Mouse (Mus musculus) stomach, embryonic 14.5 days (tissue): Measurements from ENCODE around the gene Teddm1b. TPM values are rescaled to one million over a fixed set of nuclear protein-coding genes. Genes with fewer than 3 reads are reported as not detected.
"Not testable (repeated sequence)": the region's sequence is repeated elsewhere in the genome, so short reads cannot be mapped to it uniquely, and the experiment has no call there.

ENCODE experiments used
- ATAC-seq: fragments of 200-750 bp; cut with Nextera tagmentation; 2 replicates; pipeline ENCODE4 v1.8.0; 2017; ENCODE audit warnings: low read depth, moderate TSS enrichment; ENCODE audit not compliant: insufficient number of reproducible peaks, insufficient read depth, low FRiP score
- H3K27ac ChIP-seq: fragments of 300-500 bp; sonication (generic); 2 replicates; pipeline ENCODE4 v1.5.1; 2014; ENCODE audit warnings: mild to moderate bottlenecking, low read length, moderate library complexity, mixed read lengths
- H3K27me3 ChIP-seq: fragments of 300-500 bp; sonication (generic); 2 replicates; pipeline ENCODE4 v1.6.1; 2014; ENCODE audit warnings: low read length, control low read depth, mixed read lengths; ENCODE audit not compliant: control insufficient read depth, insufficient read depth
- H3K36me3 ChIP-seq: fragments of 300-500 bp; sonication (generic); 2 replicates; pipeline ENCODE4 v1.6.1; 2014; ENCODE audit warnings: mild to moderate bottlenecking, control low read depth, low read length, moderate library complexity, mixed read lengths; ENCODE audit not compliant: control insufficient read depth, insufficient read depth
- H3K4me1 ChIP-seq: fragments of 300-500 bp; sonication (generic); 2 replicates; pipeline ENCODE4 v1.6.1; 2014; ENCODE audit warnings: low read length, control low read depth, mixed read lengths; ENCODE audit not compliant: control insufficient read depth, insufficient read depth
- H3K4me2 ChIP-seq: fragments of 300-500 bp; sonication (generic); replicated peaks from 2 replicates; pipeline ENCODE4 v1.6.1; 2014; ENCODE audit warnings: low read depth, low read length, control low read depth
- H3K4me3 ChIP-seq: fragments of 300-500 bp; sonication (generic); 2 replicates; pipeline ENCODE4 v1.5.1; 2014; ENCODE audit warnings: low read depth, low read length, control low read depth
- H3K9ac ChIP-seq: fragments of 300-500 bp; sonication (generic); replicated peaks from 2 replicates; pipeline ENCODE4 v1.6.1; 2014; ENCODE audit warnings: low read depth, mild to moderate bottlenecking, control low read depth, low read length, moderate library complexity, mixed read lengths
- H3K9me3 ChIP-seq: fragments of 300-500 bp; sonication (generic); 2 replicates; pipeline ENCODE4 v1.6.1; 2016; ENCODE audit warnings: low read depth, low read length, control low read depth; ENCODE audit not compliant: control insufficient read depth
- WGBS: fragments of 180-500 bp; shearing (Covaris S2); extraction: QIAGEN DNeasy Blood & Tissue Kit; methylation state at CpG from one replicate; pipeline ENCODE4 v1.1.7; 2014; 5-methylcytosine and 5-hydroxymethylcytosine counted together
- polyA plus RNA-seq: library from polyadenylated mRNA; unstranded; fragments of >200 nt; fragmentation: Nextera tagmentation; extraction: Ambion mirVana; gene quantifications from 2 replicates; pipeline ENCODE4 v1.2.1, GENCODE M21; 2014

Teddm1b gene
- 0.21 and 0.41 TPM in 2 replicates for polyA plus RNA-seq

- Histone ChIP-seq H3K36me3 (no peaks in the 10 kb centered on the region), H3K4me1 (no peaks in the 10 kb centered on the region), H3K4me3 (no peak within 1 kb of the TSS), H3K9ac (no peak within 1 kb of the TSS), H3K4me2 (no peak within 1 kb of the TSS), H3K9me3 (no peaks in the 10 kb centered on the region), H3K27ac (no peak within 1 kb of the TSS), H3K27me3 (no peaks in the 10 kb centered on the region)
- 83% methylated on average over 6 of the region's 6 CpGs for WGBS
- no peak for ATAC-seq
Observed at GRCm38 (mm10) chr1:153874045-153874444, at the start of gene Teddm1b. Gene Teddm1b, plus strand, starts transcription at chr1:153874345.

- no peaks in the 10 kb centered on the region for H3K9me3 ChIP-seq
- WGBS, result 76% methylated on average over 4 of the region's 4 CpGs
- H3K4me3 ChIP-seq, result no peak overlapping the region
- ATAC-seq, result no peak
- H3K27me3 ChIP-seq, result no peaks in the 10 kb centered on the region
- no peak overlapping the region for H3K4me2 ChIP-seq
- no peak overlapping the region for H3K9ac ChIP-seq
- H3K4me1 ChIP-seq, result no peaks in the 10 kb centered on the region
- H3K27ac ChIP-seq, result no peak overlapping the region
- no peaks in the 10 kb centered on the region for H3K36me3 ChIP-seq
Observed at GRCm38 (mm10) chr1:153830746-153831145, 43.4 kb upstream of the Teddm1b start.

DNA sequence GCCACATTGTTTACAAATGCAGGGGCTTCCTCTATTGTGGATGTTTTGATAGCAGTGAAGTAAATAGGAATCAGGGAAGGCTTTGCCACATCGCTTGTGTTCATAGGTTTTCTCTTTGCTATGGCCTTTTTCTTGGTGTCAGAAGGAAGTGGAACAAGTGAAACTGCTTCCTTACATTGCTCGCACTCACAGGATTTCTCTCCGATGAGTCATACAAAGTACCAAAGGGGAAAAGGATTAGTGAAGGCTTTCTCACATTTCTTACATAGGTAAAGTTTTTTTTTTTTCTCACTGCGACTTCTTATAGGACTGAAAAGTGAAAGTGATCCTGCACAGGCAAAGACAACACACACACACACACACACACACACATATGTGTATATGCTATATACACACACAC lies 38.1 kb upstream of the Teddm1b start:
- H3K27me3 ChIP-seq, result no peaks in the 10 kb centered on the region
- H3K4me2 ChIP-seq, result no peak overlapping the region
- H3K9ac ChIP-seq, result no peak overlapping the region
- no peaks in the 10 kb centered on the region for H3K36me3 ChIP-seq
- H3K4me3 ChIP-seq, result no peak overlapping the region
- 54% methylated on average over 4 of the region's 4 CpGs for WGBS
- H3K4me1 ChIP-seq, result no peaks in the 10 kb centered on the region
- no peak for ATAC-seq
- H3K27ac ChIP-seq, result no peak overlapping the region
- no peaks in the 10 kb centered on the region for H3K9me3 ChIP-seq

DNA sequence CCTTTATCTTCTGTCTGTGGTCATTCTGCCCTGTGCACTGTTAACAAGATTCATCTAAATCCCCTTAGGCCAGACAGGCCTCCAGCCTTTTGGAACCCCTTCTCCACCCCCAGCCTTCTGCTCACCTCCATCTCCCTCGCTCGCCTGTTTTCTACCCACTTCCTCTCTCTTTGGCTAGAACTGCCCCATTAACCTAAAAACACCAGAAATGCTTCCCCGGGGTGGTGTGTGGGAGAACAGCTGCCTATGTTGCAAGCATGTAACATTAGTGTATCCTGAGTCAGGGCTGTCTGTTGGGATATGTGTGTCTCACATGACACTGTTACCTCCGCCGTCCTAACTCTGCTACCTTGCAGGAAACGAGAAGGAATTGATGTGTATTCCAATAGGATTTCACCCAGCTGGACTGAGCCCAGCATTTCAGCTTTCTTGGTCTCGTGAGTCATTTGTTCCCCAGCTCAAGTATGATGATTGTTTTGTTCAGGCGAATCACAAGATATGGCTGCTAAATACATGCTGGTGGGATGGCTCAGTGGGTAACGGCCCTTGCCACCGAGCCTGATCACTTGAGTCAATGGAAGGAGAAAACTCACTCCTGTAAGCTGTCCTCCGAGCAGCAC lies 31.9 kb upstream of the Teddm1b start:
- Histone ChIP-seq H3K9ac (no peak overlapping the region), H3K4me1 (no peaks in the 10 kb centered on the region), H3K4me3 (no peak overlapping the region), H3K27me3 (no peaks in the 10 kb centered on the region), H3K27ac (no peak overlapping the region), H3K36me3 (no peaks in the 10 kb centered on the region), H3K4me2 (no peak overlapping the region), H3K9me3 (no peaks in the 10 kb centered on the region)
- no peak for ATAC-seq
- 84% methylated on average over 11 of the region's 11 CpGs for WGBS

- Histone ChIP-seq H3K27ac (no peak within 1 kb of the TSS), H3K9ac (no peak within 1 kb of the TSS), H3K4me2 (no peak within 1 kb of the TSS), H3K4me3 (no peak within 1 kb of the TSS), H3K27me3 (no peaks in the 10 kb centered on the region), H3K36me3 (no peaks in the 10 kb centered on the region), H3K9me3 (no peaks in the 10 kb centered on the region), H3K4me1 (no peaks in the 10 kb centered on the region)
- no peak for ATAC-seq
- WGBS, result 96% methylated on average over 8 of the region's 8 CpGs
Observed at GRCm38 (mm10) chr1:153844042-153844441, 30.1 kb upstream of the Teddm1b start, which contains the start of gene Rgsl1. Gene Rgsl1, minus strand, starts transcription at chr1:153844142.

GRCm38 (mm10) chr1:153846420-153846819 lies 27.7 kb upstream of the Teddm1b start:
- no peaks in the 10 kb centered on the region for H3K27me3 ChIP-seq
- H3K4me2 ChIP-seq, result no peak overlapping the region
- no peaks in the 10 kb centered on the region for H3K4me1 ChIP-seq
- no peak overlapping the region for H3K4me3 ChIP-seq
- 83% methylated on average over 7 of the region's 7 CpGs for WGBS
- H3K9me3 ChIP-seq, result no peaks in the 10 kb centered on the region
- no peak overlapping the region for H3K9ac ChIP-seq
- ATAC-seq, result no peak
- H3K27ac ChIP-seq, result no peak overlapping the region
- no peaks in the 10 kb centered on the region for H3K36me3 ChIP-seq

- no peak for ATAC-seq
- no peak overlapping the region for H3K4me2 ChIP-seq
- WGBS, result 28% methylated on average over 6 of the region's 6 CpGs
- H3K27ac ChIP-seq, result no peak overlapping the region
- H3K4me1 ChIP-seq, result no peaks in the 10 kb centered on the region
- H3K9ac ChIP-seq, result no peak overlapping the region
- H3K27me3 ChIP-seq, result no peaks in the 10 kb centered on the region
- H3K36me3 ChIP-seq, result no peaks in the 10 kb centered on the region
- no peak overlapping the region for H3K4me3 ChIP-seq
- no peaks in the 10 kb centered on the region for H3K9me3 ChIP-seq
Observed at GRCm38 (mm10) chr1:153846867-153847266, 27.3 kb upstream of the Teddm1b start.

GRCm38 (mm10) chr1:153852696-153853095 lies 21.4 kb upstream of the Teddm1b start:
- H3K36me3 ChIP-seq, H3K9me3 ChIP-seq, ATAC-seq, H3K27ac ChIP-seq, H3K4me2 ChIP-seq, H3K4me3 ChIP-seq, H3K9ac ChIP-seq, H3K27me3 ChIP-seq, H3K4me1 ChIP-seq: not testable (repeated sequence)
- 71% methylated on average over 7 of the region's 7 CpGs for WGBS

DNA sequence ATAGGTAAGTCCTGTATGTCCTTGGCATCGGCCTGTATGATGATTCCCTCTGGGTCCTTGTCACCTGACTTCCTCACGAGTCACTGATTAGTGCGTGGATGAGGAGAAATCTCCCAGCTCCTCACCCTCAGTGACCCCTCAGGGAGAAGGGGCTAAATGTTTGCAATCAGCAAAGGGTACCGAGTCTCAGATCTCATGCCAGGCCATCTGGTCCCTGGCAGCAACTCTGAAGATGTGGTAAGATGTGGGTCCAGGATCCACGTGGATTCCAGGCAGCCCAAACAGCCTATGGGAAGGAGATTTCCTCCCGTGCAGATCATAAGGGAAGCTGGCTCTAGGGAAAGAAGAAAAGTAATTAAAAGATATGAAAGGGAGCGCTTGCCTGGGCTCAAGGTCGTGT lies 18.2 kb upstream of the Teddm1b start:
- Histone ChIP-seq H3K9ac (no peak overlapping the region), H3K4me2 (no peak overlapping the region), H3K4me3 (no peak overlapping the region), H3K9me3 (no peaks in the 10 kb centered on the region), H3K36me3 (no peaks in the 10 kb centered on the region), H3K27ac (no peak overlapping the region), H3K4me1 (no peaks in the 10 kb centered on the region), H3K27me3 (no peaks in the 10 kb centered on the region)
- no peak for ATAC-seq
- WGBS, result 73% methylated on average over 8 of the region's 8 CpGs
